Mouse (Mus musculus): ENCODE measurements at regions not wholly inside any gene's neighbourhood (a gene's known extent, or its start where the extent isn't known, plus 50 kb on each side); places are given as distances from the start of the nearest gene placed in this dataset.

DNA sequence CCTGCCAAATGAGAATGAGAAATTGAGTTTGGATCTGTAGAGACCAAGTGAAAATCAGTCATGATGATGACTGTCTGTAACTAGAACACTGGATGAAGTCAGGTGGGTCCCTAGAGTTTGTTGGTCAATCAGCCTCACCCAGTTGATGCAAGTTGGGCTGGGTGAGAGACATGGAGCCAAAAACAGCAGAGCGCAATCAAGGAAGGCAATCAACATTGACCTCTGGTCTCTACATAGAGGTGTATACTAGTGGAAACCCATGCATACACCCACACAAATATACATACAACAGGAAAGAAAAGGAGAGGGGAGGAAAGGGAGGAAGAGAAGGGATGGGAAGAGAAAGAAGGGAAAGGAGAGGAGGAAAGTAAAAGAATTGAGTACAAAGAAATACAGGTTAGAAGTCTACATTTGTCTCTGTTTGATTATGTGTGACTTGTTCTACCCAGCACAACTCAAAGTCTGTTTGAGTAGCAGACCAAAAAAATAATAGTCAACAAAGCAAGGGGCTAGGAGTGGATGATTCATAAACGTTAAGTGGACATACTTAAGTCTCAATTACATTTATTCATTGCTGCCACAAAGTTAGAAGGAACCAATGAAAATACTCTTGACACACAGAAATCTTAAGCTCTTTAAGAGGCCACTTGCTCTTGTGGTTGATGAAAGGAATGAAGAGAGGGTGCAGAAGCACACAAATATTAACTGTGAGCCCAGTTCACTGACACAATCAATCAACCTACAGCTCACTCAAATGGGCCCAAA lies 97.4 kb downstream of the Nfkbiz start:
- no peak for TF ChIP-seq POLR2A (IDR thresholded peaks at IDR 0.05; ENCODE audit: low read depth, low read length)
- TF ChIP-seq CTCF (IDR thresholded peaks at IDR 0.05; ENCODE audit: borderline replicate concordance, insufficient read depth, low read length): no peak
- H3K4me3 ChIP-seq (ENCODE audit: insufficient read depth, low read length): no peak overlapping the region
- H3K27ac ChIP-seq (ENCODE audit: insufficient read depth, low read length): no peak overlapping the region
- H3K4me1 ChIP-seq (ENCODE audit: control insufficient read depth, insufficient read depth, low read length): no peaks in the 10 kb centered on the region

- Histone ChIP-seq H3K27ac (ENCODE audit: insufficient read depth, low read length) (no peak overlapping the region), H3K4me1 (ENCODE audit: control insufficient read depth, insufficient read depth, low read length) (peaks cover 6% of the 10 kb centered on the region; the same call in 1 of the 2 replicates), H3K4me3 (ENCODE audit: insufficient read depth, low read length) (no peak overlapping the region)
- TF ChIP-seq POLR2A (IDR thresholded peaks at IDR 0.05; ENCODE audit: low read depth, low read length) (no peak), CTCF (IDR thresholded peaks at IDR 0.05; ENCODE audit: borderline replicate concordance, insufficient read depth, low read length) (no peak)
Observed at GRCm38 (mm10) chr16:55738741-55739140, 100.0 kb downstream of the Nfkbiz start.

GRCm38 (mm10) chr16:55735476-55735968 lies 103.2 kb downstream of the Nfkbiz start:
- Histone ChIP-seq H3K4me1 (ENCODE audit: control insufficient read depth, insufficient read depth, low read length) (peaks cover 9% of the 10 kb centered on the region; the same call in 1 of the 2 replicates), H3K4me3 (ENCODE audit: insufficient read depth, low read length) (no peak overlapping the region), H3K27ac (ENCODE audit: insufficient read depth, low read length) (no peak overlapping the region)
- no peak for TF ChIP-seq POLR2A (IDR thresholded peaks at IDR 0.05; ENCODE audit: low read depth, low read length)
- TF ChIP-seq CTCF (IDR thresholded peaks at IDR 0.05; ENCODE audit: borderline replicate concordance, insufficient read depth, low read length): no peak

DNA sequence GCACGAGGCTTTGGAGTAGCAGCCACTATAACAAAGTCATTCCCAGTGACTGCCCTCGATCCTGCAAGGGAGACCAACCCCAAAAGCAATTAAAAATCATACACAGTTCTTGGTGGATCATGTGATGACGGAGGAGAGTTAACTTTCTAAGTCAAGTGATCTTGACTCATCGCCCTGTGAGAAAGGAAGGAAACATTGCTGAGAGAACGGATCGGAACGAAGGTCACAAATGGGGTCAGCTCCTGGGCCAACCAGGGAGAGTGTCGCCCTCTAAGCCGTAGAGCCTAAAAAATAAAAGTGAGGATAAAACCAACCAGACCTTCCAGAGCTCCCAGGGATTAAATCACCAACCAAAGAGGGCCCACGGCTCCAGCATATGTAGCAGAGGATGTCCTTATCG lies 104.4 kb downstream of the Nfkbiz start:
- Histone ChIP-seq H3K4me1 (ENCODE audit: control insufficient read depth, insufficient read depth, low read length) (peaks cover 11% of the 10 kb centered on the region; the same call in 1 of the 2 replicates), H3K4me3 (ENCODE audit: insufficient read depth, low read length) (no peak overlapping the region), H3K27ac (ENCODE audit: insufficient read depth, low read length) (no peak overlapping the region; the same call in 1 of the 2 replicates)
- TF ChIP-seq POLR2A (IDR thresholded peaks at IDR 0.05; ENCODE audit: low read depth, low read length) (no peak), CTCF (IDR thresholded peaks at IDR 0.05; ENCODE audit: borderline replicate concordance, insufficient read depth, low read length) (no peak)

DNA sequence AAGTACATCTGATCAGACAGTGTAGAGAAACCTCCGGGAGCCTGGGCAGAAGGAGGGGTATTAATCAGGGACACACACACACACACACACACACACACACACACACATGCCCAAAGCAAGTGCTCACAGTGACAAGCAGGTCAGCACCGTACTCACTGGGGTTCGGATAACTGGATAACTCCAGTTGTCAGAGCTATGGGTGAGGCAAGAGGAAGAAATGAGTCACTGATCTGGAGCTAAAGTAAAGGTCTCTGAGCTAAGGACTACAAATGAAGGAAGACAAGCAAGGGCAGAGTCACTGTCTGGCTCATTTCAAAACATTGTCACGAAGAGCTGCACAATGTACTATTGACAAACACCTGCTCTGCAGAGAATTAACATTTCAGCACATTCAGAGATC lies 104.9 kb downstream of the Nfkbiz start:
- Histone ChIP-seq H3K27ac (ENCODE audit: insufficient read depth, low read length) (peak overlapping the region; percentile 9; the same call in 1 of the 2 replicates), H3K4me3 (ENCODE audit: insufficient read depth, low read length) (no peak overlapping the region), H3K4me1 (ENCODE audit: control insufficient read depth, insufficient read depth, low read length) (peaks cover 11% of the 10 kb centered on the region; the same call in 1 of the 2 replicates)
- TF ChIP-seq CTCF (IDR thresholded peaks at IDR 0.05; ENCODE audit: borderline replicate concordance, insufficient read depth, low read length) (no peak), POLR2A (IDR thresholded peaks at IDR 0.05; ENCODE audit: low read depth, low read length) (no peak)

GRCm38 (mm10) chr16:55731003-55731402 lies 107.7 kb downstream of the Nfkbiz start:
- Histone ChIP-seq H3K4me3 (ENCODE audit: insufficient read depth, low read length) (no peak overlapping the region), H3K27ac (ENCODE audit: insufficient read depth, low read length) (peak overlapping the region; percentile 94), H3K4me1 (ENCODE audit: control insufficient read depth, insufficient read depth, low read length) (peaks cover 11% of the 10 kb centered on the region; the same call in 1 of the 2 replicates)
- TF ChIP-seq CTCF (IDR thresholded peaks at IDR 0.05; ENCODE audit: borderline replicate concordance, insufficient read depth, low read length) (no peak), POLR2A (IDR thresholded peaks at IDR 0.05; ENCODE audit: low read depth, low read length) (0 out of 2 replicates have a peak, but pooled peaks have one; percentile 39)

- no peak for TF ChIP-seq POLR2A (IDR thresholded peaks at IDR 0.05; ENCODE audit: low read depth, low read length)
- TF ChIP-seq CTCF (IDR thresholded peaks at IDR 0.05; ENCODE audit: borderline replicate concordance, insufficient read depth, low read length): no peak
- Histone ChIP-seq H3K4me1 (ENCODE audit: control insufficient read depth, insufficient read depth, low read length) (peaks cover 4% of the 10 kb centered on the region; the same call in 1 of the 2 replicates), H3K4me3 (ENCODE audit: insufficient read depth, low read length) (no peak overlapping the region), H3K27ac (ENCODE audit: insufficient read depth, low read length) (no peak overlapping the region)
Observed at GRCm38 (mm10) chr16:55726538-55726937, 112.2 kb downstream of the Nfkbiz start.

DNA sequence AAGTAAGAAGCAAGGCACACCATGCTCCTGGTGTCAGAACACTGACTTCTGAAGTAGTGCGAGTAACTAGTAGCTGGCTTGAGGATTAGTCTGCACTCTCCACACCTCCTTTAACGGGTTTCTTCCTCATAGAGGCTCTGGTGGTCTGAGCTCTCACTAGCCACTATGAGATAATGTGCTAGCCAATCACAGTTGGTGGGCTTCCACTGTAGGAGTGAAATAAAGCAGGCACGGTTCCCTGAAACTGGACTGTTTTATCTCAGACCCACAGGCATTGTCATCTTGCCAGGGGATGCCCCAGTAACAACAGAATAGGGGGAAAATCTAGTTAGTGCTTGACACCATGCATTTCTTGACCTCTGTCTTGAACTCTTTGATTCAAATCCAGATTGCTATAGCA lies 118.3 kb downstream of the Nfkbiz start:
- H3K4me3 ChIP-seq (ENCODE audit: insufficient read depth, low read length): no peak overlapping the region
- no peak overlapping the region for H3K27ac ChIP-seq (ENCODE audit: insufficient read depth, low read length)
- H3K4me1 ChIP-seq (ENCODE audit: control insufficient read depth, insufficient read depth, low read length): no peaks in the 10 kb centered on the region; the same call in 1 of the 2 replicates
- TF ChIP-seq POLR2A (IDR thresholded peaks at IDR 0.05; ENCODE audit: low read depth, low read length): no peak
- TF ChIP-seq CTCF (IDR thresholded peaks at IDR 0.05; ENCODE audit: borderline replicate concordance, insufficient read depth, low read length): no peak

DNA sequence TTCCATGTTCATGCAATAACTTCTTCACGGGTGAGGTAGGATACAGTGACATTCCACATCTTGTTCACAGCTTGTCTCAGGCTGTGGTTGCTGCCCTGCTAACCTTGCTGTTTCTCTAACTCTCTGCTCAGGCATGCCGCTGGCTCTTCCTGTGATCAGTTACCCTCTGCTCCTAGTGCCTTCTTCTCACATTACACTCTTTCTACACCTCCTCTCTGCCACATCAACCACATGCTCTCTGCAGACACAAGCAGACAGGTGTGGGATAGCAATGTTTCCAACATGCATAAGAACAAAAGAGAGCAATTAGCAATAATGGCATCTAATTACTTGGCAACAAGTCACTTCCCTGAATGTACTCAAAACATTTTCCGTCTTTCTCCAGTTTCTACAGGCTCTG lies 128.7 kb downstream of the Nfkbiz start:
- no peaks in the 10 kb centered on the region for H3K4me1 ChIP-seq (ENCODE audit: control insufficient read depth, insufficient read depth, low read length)
- TF ChIP-seq CTCF (IDR thresholded peaks at IDR 0.05; ENCODE audit: borderline replicate concordance, insufficient read depth, low read length): no peak
- no peak for TF ChIP-seq POLR2A (IDR thresholded peaks at IDR 0.05; ENCODE audit: low read depth, low read length)
- H3K27ac ChIP-seq (ENCODE audit: insufficient read depth, low read length): no peak overlapping the region
- H3K4me3 ChIP-seq (ENCODE audit: insufficient read depth, low read length): no peak overlapping the region

DNA sequence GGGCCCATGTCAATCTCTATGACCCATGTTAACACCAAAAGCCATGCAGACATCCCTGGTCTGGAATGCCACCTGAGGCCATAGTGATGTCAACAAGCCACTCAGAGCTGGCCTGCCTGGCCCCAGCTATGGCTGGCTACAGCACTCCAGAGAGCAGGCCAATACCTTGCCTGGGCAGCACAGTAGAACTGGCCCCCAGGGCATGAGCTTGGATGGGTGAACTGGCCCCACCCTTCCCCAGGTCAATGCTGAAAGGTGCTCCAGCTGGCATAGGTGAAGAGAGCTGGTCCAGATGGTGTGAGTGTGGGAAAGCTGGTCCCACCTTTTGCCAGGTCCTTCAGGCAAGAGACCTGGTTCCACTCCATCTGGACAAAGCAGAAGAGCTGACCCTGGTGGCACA lies 132.2 kb downstream of the Nfkbiz start:
- no peak overlapping the region for H3K4me3 ChIP-seq (ENCODE audit: insufficient read depth, low read length)
- H3K4me1 ChIP-seq (ENCODE audit: control insufficient read depth, insufficient read depth, low read length): no peaks in the 10 kb centered on the region
- TF ChIP-seq POLR2A (IDR thresholded peaks at IDR 0.05; ENCODE audit: low read depth, low read length): no peak
- no peak for TF ChIP-seq CTCF (IDR thresholded peaks at IDR 0.05; ENCODE audit: borderline replicate concordance, insufficient read depth, low read length)
- no peak overlapping the region for H3K27ac ChIP-seq (ENCODE audit: insufficient read depth, low read length)
